33 mouse cellular contexts compared by ENCODE assay signal in genomic region chr15:33825435-33826088, GRCm38 (mm10).
"Had no signal": no experiment of that assay in that cellular context is flagged by ENCODE, and none has a peak within 500 bp of the region (broad histone marks: within the 10 kb centered on the region; RNA-seq: fewer than 3 reads in every experiment).

No protein-coding gene starts in this region.

- H3K27me3 ChIP-seq: limb, embryonic 12.5 days; limb, embryonic 13.5 days; limb, embryonic 15.5 days; liver, embryonic 12.5 days; liver, embryonic 13.5 days; liver, embryonic 15.5 days; lung, embryonic 15.5 days; megakaryocyte, embryonic 14.5 days; midbrain, embryonic 12.5 days; midbrain, embryonic 13.5 days; midbrain, embryonic 15.5 days; neural tube, embryonic 12.5 days; neural tube, embryonic 13.5 days had no signal

- H3K36me3 ChIP-seq: limb, embryonic 10.5 days; limb, embryonic 12.5 days; limb, embryonic 13.5 days; limb, embryonic 15.5 days; liver, embryonic 12.5 days; liver, embryonic 13.5 days; liver, embryonic 15.5 days; lung, embryonic 15.5 days; midbrain, embryonic 10.5 days; midbrain, embryonic 12.5 days; midbrain, embryonic 13.5 days; midbrain, embryonic 15.5 days; neural tube, embryonic 12.5 days; neural tube, embryonic 13.5 days had no signal

- H3K9me3 ChIP-seq: limb, embryonic 10.5 days; limb, embryonic 12.5 days; limb, embryonic 13.5 days; limb, embryonic 15.5 days; liver, embryonic 12.5 days; liver, embryonic 13.5 days; liver, embryonic 15.5 days; lung, embryonic 15.5 days; megakaryocyte, embryonic 14.5 days; midbrain, embryonic 10.5 days; midbrain, embryonic 12.5 days; midbrain, embryonic 13.5 days; midbrain, embryonic 15.5 days; neural tube, embryonic 12.5 days; neural tube, embryonic 13.5 days had no signal

- H3K4me2 ChIP-seq: limb, embryonic 12.5 days; limb, embryonic 13.5 days; limb, embryonic 15.5 days; liver, embryonic 11.5 days; liver, embryonic 12.5 days; liver, embryonic 13.5 days; liver, embryonic 15.5 days; lung, embryonic 14.5 days; lung, embryonic 15.5 days; midbrain, embryonic 11.5 days; midbrain, embryonic 12.5 days; midbrain, embryonic 13.5 days; midbrain, embryonic 15.5 days; neural tube, embryonic 12.5 days; neural tube, embryonic 13.5 days had no signal

- H3K4me3 ChIP-seq: limb, embryonic 10.5 days; limb, embryonic 12.5 days; limb, embryonic 13.5 days; limb, embryonic 15.5 days; liver, embryonic 12.5 days; liver, embryonic 13.5 days; liver, embryonic 15.5 days; lung, embryonic 15.5 days; megakaryocyte, embryonic 14.5 days; midbrain, embryonic 10.5 days; midbrain, embryonic 12.5 days; midbrain, embryonic 13.5 days; midbrain, embryonic 15.5 days; myocyte; neural tube, embryonic 12.5 days; neural tube, embryonic 13.5 days had no signal

- H3K9ac ChIP-seq: limb, embryonic 12.5 days; limb, embryonic 13.5 days; limb, embryonic 15.5 days; liver, embryonic 12.5 days; liver, embryonic 13.5 days; liver, embryonic 14.5 days; liver, embryonic 15.5 days; liver, postnatal 0 days; lung, embryonic 14.5 days; lung, embryonic 15.5 days; midbrain, embryonic 12.5 days; midbrain, embryonic 13.5 days; midbrain, embryonic 15.5 days; neural tube, embryonic 12.5 days; neural tube, embryonic 13.5 days had no signal

- H3K4me1 ChIP-seq: limb, embryonic 10.5 days; limb, embryonic 12.5 days; limb, embryonic 13.5 days; limb, embryonic 15.5 days; liver, embryonic 12.5 days; liver, embryonic 13.5 days; liver, embryonic 15.5 days; lung, embryonic 15.5 days; megakaryocyte, embryonic 14.5 days; midbrain, embryonic 10.5 days; midbrain, embryonic 12.5 days; midbrain, embryonic 13.5 days; midbrain, embryonic 15.5 days; neural tube, embryonic 12.5 days; neural tube, embryonic 13.5 days had no signal

- H3K27ac ChIP-seq: limb, embryonic 10.5 days; limb, embryonic 12.5 days; limb, embryonic 13.5 days; limb, embryonic 15.5 days; liver, embryonic 12.5 days; liver, embryonic 13.5 days; liver, embryonic 14.5 days; liver, embryonic 15.5 days; lung, embryonic 15.5 days; macrophage; midbrain, embryonic 10.5 days; midbrain, embryonic 12.5 days; midbrain, embryonic 13.5 days; midbrain, embryonic 15.5 days; neural tube, embryonic 12.5 days; neural tube, embryonic 13.5 days had no signal

- ATAC-seq: liver, embryonic 12.5 days; liver, postnatal 0 days; lung, postnatal 0 days; midbrain, embryonic 13.5 days; midbrain, embryonic 15.5 days; midbrain, embryonic 16.5 days had no signal

- DNase-seq: left cerebral cortex, postnatal 4 days; liver; liver, embryonic 13.5 days; liver, postnatal 0 days; lung, adult 18-20 months; lung, adult 2 months; lung, embryonic 14.5 days; lung, postnatal 10 days; lung, postnatal 14 days; lung, postnatal 36 days; lung, postnatal 4 days; midbrain, embryonic 14.5 days had no signal
